Mouse (Mus musculus) limb, embryonic 12.5 days (tissue): Measurements from ENCODE around the gene E2f4. TPM values are rescaled to one million over a fixed set of nuclear protein-coding genes. Genes with fewer than 3 reads are reported as not detected.
A peak's percentile ranks its signal among the peaks of the same experiment; 100 is the strongest.

Experiments used
- ATAC-seq: fragments of 200-750 bp; cut with Nextera tagmentation; 2 replicates; pipeline ENCODE4 v1.8.0; 2017; ENCODE audit warnings: low read depth, moderate TSS enrichment; ENCODE audit not compliant: insufficient number of reproducible peaks, insufficient read depth, low FRiP score, low TSS enrichment
- H3K27ac ChIP-seq: fragments of 300-500 bp; sonication (generic); 2 replicates; pipeline ENCODE4 v1.5.1; 2016; ENCODE audit warnings: mild to moderate bottlenecking, moderate library complexity
- H3K27me3 ChIP-seq: fragments of 300-500 bp; sonication (generic); 2 replicates; pipeline ENCODE4 v1.6.1; 2016; ENCODE audit warnings: mild to moderate bottlenecking, moderate library complexity
- H3K36me3 ChIP-seq: fragments of 300-500 bp; sonication (generic); 2 replicates; pipeline ENCODE4 v1.6.1; 2016; ENCODE audit warnings: mild to moderate bottlenecking, moderate library complexity
- H3K4me1 ChIP-seq: fragments of 300-500 bp; sonication (generic); replicated peaks from 2 replicates; pipeline ENCODE4 v1.6.1; 2016
- H3K4me2 ChIP-seq: fragments of 300-500 bp; sonication (generic); 2 replicates; pipeline ENCODE4 v1.6.1; 2016; ENCODE audit warnings: mild to moderate bottlenecking, moderate library complexity
- H3K4me3 ChIP-seq: fragments of 300-500 bp; sonication (generic); replicated peaks from 2 replicates; pipeline ENCODE4 v1.5.1; 2016; ENCODE audit warnings: mild to moderate bottlenecking
- H3K9ac ChIP-seq: fragments of 300-500 bp; sonication (generic); replicated peaks from 2 replicates; pipeline ENCODE4 v1.6.1; 2016; ENCODE audit warnings: mild to moderate bottlenecking, moderate library complexity
- H3K9me3 ChIP-seq: fragments of 300-500 bp; sonication (generic); 2 replicates; pipeline ENCODE4 v1.6.1; 2016; ENCODE audit warnings: mild to moderate bottlenecking, moderate library complexity
- WGBS: fragments of 180-500 bp; shearing (Covaris S2); methylation state at CpG from one replicate; pipeline ENCODE4 v1.1.7; 2016; 5-methylcytosine and 5-hydroxymethylcytosine counted together
- polyA plus RNA-seq: library from polyadenylated mRNA; unstranded; fragments of >200 nt; fragmentation: Nextera tagmentation; extraction: Ambion mirVana; gene quantifications from 2 replicates; pipeline ENCODE4 v1.2.1, GENCODE M21; 2016

Gene E2f4
- polyA plus RNA-seq, 1 experiment from 2014 or later, result 75.6 TPM

- peak; percentile 0; the same call in 1 of the 2 replicates for ATAC-seq
- Histone ChIP-seq H3K27ac (no peak overlapping the region), H3K4me1 (peaks cover 36% of the 10 kb centered on the region), H3K9me3 (peaks cover 6% of the 10 kb centered on the region; the same call in 1 of the 2 replicates), H3K9ac (no peak overlapping the region), H3K4me3 (peak overlapping the region; percentile 51), H3K4me2 (peak overlapping the region; percentile 86), H3K36me3 (no peaks in the 10 kb centered on the region), H3K27me3 (peaks cover 99% of the 10 kb centered on the region)
- WGBS, result 2% methylated on average over 39 of the region's 39 CpGs
These were observed 27.2 kb upstream of the E2f4 start for GRCm38 (mm10) chr8:105270101-105270915.

- WGBS, result 3% methylated on average over 11 of the region's 11 CpGs
- H3K9ac ChIP-seq, result no peak overlapping the region
- H3K4me1 ChIP-seq, result peaks cover 41% of the 10 kb centered on the region
- peak overlapping the region; percentile 13; the same call in 1 of the 2 replicates for H3K4me3 ChIP-seq
- no peak overlapping the region for H3K27ac ChIP-seq
- H3K9me3 ChIP-seq, result peaks cover 6% of the 10 kb centered on the region; the same call in 1 of the 2 replicates
- peak overlapping the region; percentile 33 for H3K4me2 ChIP-seq
- no peak for ATAC-seq
- peaks cover 99% of the 10 kb centered on the region for H3K27me3 ChIP-seq
- H3K36me3 ChIP-seq, result no peaks in the 10 kb centered on the region
These were observed 26.6 kb upstream of the E2f4 start for GRCm38 (mm10) chr8:105270916-105271186.

- Histone ChIP-seq H3K4me3 (peak overlapping the region; percentile 44), H3K36me3 (peaks cover 5% of the 10 kb centered on the region; the same call in 1 of the 2 replicates), H3K9ac (no peak overlapping the region), H3K27me3 (peaks cover 99% of the 10 kb centered on the region), H3K4me1 (peaks cover 32% of the 10 kb centered on the region), H3K4me2 (peak overlapping the region; percentile 85), H3K27ac (no peak overlapping the region), H3K9me3 (no peaks in the 10 kb centered on the region)
- 6% methylated on average over 10 of the region's 11 CpGs for WGBS
- ATAC-seq, result no peak
These were observed 22.1 kb upstream of the E2f4 start for GRCm38 (mm10) chr8:105275387-105275786.

- peak within 1 kb of the TSS; percentile 55 for H3K9ac ChIP-seq
- peaks cover 27% of the 10 kb centered on the region for H3K4me1 ChIP-seq
- peaks cover 99% of the 10 kb centered on the region for H3K27me3 ChIP-seq
- peaks cover 6% of the 10 kb centered on the region; the same call in 1 of the 2 replicates for H3K36me3 ChIP-seq
- no peaks in the 10 kb centered on the region for H3K9me3 ChIP-seq
- peak within 1 kb of the TSS; percentile 85 for H3K4me2 ChIP-seq
- 6% methylated on average over 10 of the region's 10 CpGs for WGBS
- peak within 1 kb of the TSS; percentile 44 for H3K4me3 ChIP-seq
- no peak for ATAC-seq
- H3K27ac ChIP-seq, result no peak within 1 kb of the TSS
These were observed 21.6 kb upstream of the E2f4 start, which contains the start of gene Nol3 for GRCm38 (mm10) chr8:105275840-105276239. Gene Nol3, plus strand, starts transcription at chr8:105276140.

- ATAC-seq, result peak; percentile 67; the same call in 1 of the 2 replicates
- Histone ChIP-seq H3K4me1 (peaks cover 26% of the 10 kb centered on the region), H3K27ac (no peak overlapping the region), H3K36me3 (peaks cover 9% of the 10 kb centered on the region), H3K9ac (peak overlapping the region; percentile 55), H3K4me2 (peak overlapping the region; percentile 85), H3K27me3 (peaks cover 97% of the 10 kb centered on the region), H3K4me3 (peak overlapping the region; percentile 44), H3K9me3 (no peaks in the 10 kb centered on the region)
- WGBS, result 3% methylated on average over 30 of the region's 30 CpGs
These were observed 21.0 kb upstream of the E2f4 start for GRCm38 (mm10) chr8:105276292-105277120.

- H3K9me3 ChIP-seq, result no peaks in the 10 kb centered on the region
- no peak overlapping the region for H3K27ac ChIP-seq
- peaks cover 24% of the 10 kb centered on the region for H3K4me1 ChIP-seq
- H3K4me3 ChIP-seq, result peak overlapping the region; percentile 23
- H3K4me2 ChIP-seq, result peak overlapping the region; percentile 46
- WGBS, result 4% methylated on average over 28 of the region's 28 CpGs
- H3K36me3 ChIP-seq, result peaks cover 28% of the 10 kb centered on the region
- ATAC-seq, result no peak
- 0 out of 2 replicates have a peak overlapping the region, but pooled peaks have one; percentile 34 for H3K9ac ChIP-seq
- peaks cover 81% of the 10 kb centered on the region for H3K27me3 ChIP-seq
These were observed 18.5 kb upstream of the E2f4 start for GRCm38 (mm10) chr8:105278911-105279334.

- Histone ChIP-seq H3K27ac (no peak overlapping the region), H3K4me2 (no peak overlapping the region), H3K4me1 (peaks cover 19% of the 10 kb centered on the region), H3K4me3 (no peak overlapping the region), H3K9me3 (no peaks in the 10 kb centered on the region), H3K9ac (no peak overlapping the region), H3K36me3 (peaks cover 39% of the 10 kb centered on the region), H3K27me3 (peaks cover 70% of the 10 kb centered on the region)
- no peak for ATAC-seq
- 62% methylated on average over 3 of the region's 3 CpGs for WGBS
These were observed 16.9 kb upstream of the E2f4 start for GRCm38 (mm10) chr8:105280567-105280966.

- no peaks in the 10 kb centered on the region for H3K9me3 ChIP-seq
- no peak for ATAC-seq
- peaks cover 58% of the 10 kb centered on the region for H3K27me3 ChIP-seq
- no peak overlapping the region for H3K9ac ChIP-seq
- H3K4me2 ChIP-seq, result no peak overlapping the region
- H3K27ac ChIP-seq, result no peak overlapping the region
- H3K4me3 ChIP-seq, result no peak overlapping the region
- peaks cover 8% of the 10 kb centered on the region for H3K4me1 ChIP-seq
- WGBS, result 88% methylated on average over 12 of the region's 12 CpGs
- H3K36me3 ChIP-seq, result peaks cover 44% of the 10 kb centered on the region
These were observed 15.6 kb upstream of the E2f4 start for GRCm38 (mm10) chr8:105281821-105282220.

GRCm38 (mm10) chr8:105282239-105282638 is 15.2 kb upstream of the E2f4 start:
- ATAC-seq, result no peak
- WGBS, result 89% methylated on average over 4 of the region's 4 CpGs
- H3K27me3 ChIP-seq, result peaks cover 54% of the 10 kb centered on the region

GRCm38 (mm10) chr8:105283074-105283473 is 14.4 kb upstream of the E2f4 start:
- peaks cover 10% of the 10 kb centered on the region for H3K4me1 ChIP-seq
- peaks cover 45% of the 10 kb centered on the region for H3K27me3 ChIP-seq
- H3K36me3 ChIP-seq, result peaks cover 46% of the 10 kb centered on the region
- WGBS, result 17% methylated on average over 23 of the region's 23 CpGs
- no peak overlapping the region for H3K27ac ChIP-seq
- H3K9ac ChIP-seq, result no peak overlapping the region
- H3K4me3 ChIP-seq, result no peak overlapping the region
- no peaks in the 10 kb centered on the region for H3K9me3 ChIP-seq
- H3K4me2 ChIP-seq, result no peak overlapping the region
- ATAC-seq, result peak; percentile 37; the same call in 1 of the 2 replicates

More at GRCm38 (mm10) chr8:105282239-105282638, 15.2 kb upstream of the E2f4 start:
- Histone ChIP-seq H3K27ac (no peak overlapping the region), H3K4me1 (peaks cover 8% of the 10 kb centered on the region), H3K9ac (no peak overlapping the region), H3K4me3 (no peak overlapping the region), H3K9me3 (no peaks in the 10 kb centered on the region), H3K4me2 (no peak overlapping the region), H3K36me3 (peaks cover 46% of the 10 kb centered on the region)

- Histone ChIP-seq H3K27me3 (peaks cover 30% of the 10 kb centered on the region), H3K9me3 (no peaks in the 10 kb centered on the region), H3K4me2 (no peak overlapping the region), H3K4me3 (no peak overlapping the region), H3K4me1 (peaks cover 23% of the 10 kb centered on the region), H3K36me3 (peaks cover 39% of the 10 kb centered on the region), H3K9ac (no peak overlapping the region), H3K27ac (no peak overlapping the region)
- no peak for ATAC-seq
- WGBS, result 46% methylated on average over 12 of the region's 12 CpGs
These were observed 11.9 kb upstream of the E2f4 start for GRCm38 (mm10) chr8:105285514-105285913.
